Mouse (Mus musculus): ENCODE measurements around the gene Vsx2. TPM values are rescaled to one million over a fixed set of nuclear protein-coding genes. Genes with fewer than 3 reads are reported as not detected.

The Vsx2 gene
- total and polyA plus RNA-seq, 3 experiments: not detected

- H3K27ac ChIP-seq (ENCODE audit: insufficient read depth, low read depth): no peak overlapping the region
- no peak overlapping the region for H3K4me2 ChIP-seq (ENCODE audit: insufficient read depth, low read depth, poor library complexity, severe bottlenecking)
- H3K79me2 ChIP-seq (replicated peaks; ENCODE audit: control insufficient read depth, extremely low read depth, insufficient read depth, poor library complexity, severe bottlenecking): no peaks in the 10 kb centered on the region
- in situ Hi-C loops (cut with MboI; ENCODE audit: low pct_ligation_motif_present, low pct_unique_long_range_greater_than_20kb, low sequenced_read_pairs) (no loop called here), dilution Hi-C loops (cut with MboI; ENCODE audit: extremely low pct_ligation_motif_present, extremely low pct_unique_long_range_greater_than_20kb, low sequenced_read_pairs) (no loop called here)
- H3K4me1 ChIP-seq (ENCODE audit: control insufficient read depth in 1 of 2, insufficient read depth in 2 of 2): no peaks in the 10 kb centered on the region
- H3K9ac ChIP-seq (ENCODE audit: insufficient read depth, low read depth): no peak overlapping the region
- H3K27me3 ChIP-seq (replicated peaks): peaks cover 53% of the 10 kb centered on the region
- no peak for DNase-seq (ENCODE audit: extremely low read depth)
- no peak for TF ChIP-seq ZNF384 (IDR thresholded peaks at IDR 0.05; ENCODE audit: low read depth, low read length)
- H3K36me3 ChIP-seq (replicated peaks in 1 of 2; ENCODE audit: control insufficient read depth in 1 of 2, insufficient read depth in 1 of 2, low read length in 1 of 2): no peaks in the 10 kb centered on the region
- H3K4me3 ChIP-seq (replicated peaks in 1 of 3; ENCODE audit: low read depth in 2 of 3, low read length in 2 of 3, poor library complexity in 1 of 3): no peak overlapping the region
- H3K9me3 ChIP-seq (replicated peaks; ENCODE audit: low read length): peaks cover 2% of the 10 kb centered on the region
Measured at GRCm38 (mm10) chr12:84570694-84571415, 1.3 kb downstream of the Vsx2 start.

GRCm38 (mm10) chr12:84571466-84572340 lies 2.1 kb downstream of the Vsx2 start:
- DNase-seq (ENCODE audit: extremely low read depth): no peak
- dilution Hi-C loops (cut with MboI; ENCODE audit: extremely low pct_ligation_motif_present, extremely low pct_unique_long_range_greater_than_20kb, low sequenced_read_pairs): no loop called here
- no peak for TF ChIP-seq MEF2A (IDR thresholded peaks at IDR 0.05; ENCODE audit: borderline replicate concordance, low read depth, low read length)
- no peak for TF ChIP-seq POLR2AphosphoS2 (IDR thresholded peaks at IDR 0.05; ENCODE audit: low read depth, low read length)
- TF ChIP-seq NELFE (IDR thresholded peaks at IDR 0.05; ENCODE audit: low read depth, low read length): no peak
- no peak for TF ChIP-seq RCOR1 (conservative IDR thresholded peaks at IDR 0.05; ENCODE audit: low read depth, low read length)
- no peak for TF ChIP-seq USF2 (conservative IDR thresholded peaks at IDR 0.05; ENCODE audit: low read depth, low read length)
- no peak for TF ChIP-seq ZKSCAN1 (IDR thresholded peaks at IDR 0.05; ENCODE audit: borderline replicate concordance, low read depth, low read length)
- no peak for TF ChIP-seq POLR2A (IDR thresholded peaks at IDR 0.05; ENCODE audit: low read depth, low read length)
- no peak for TF ChIP-seq ELF1 (IDR thresholded peaks at IDR 0.05; ENCODE audit: low read depth, low read length)
- no peak for TF ChIP-seq CHD2 (IDR thresholded peaks at IDR 0.05; ENCODE audit: low read length)
- TF ChIP-seq JUN (IDR thresholded peaks at IDR 0.05; ENCODE audit: insufficient read depth, low read depth, low read length): no peak
- TF ChIP-seq JUND (conservative IDR thresholded peaks at IDR 0.05; ENCODE audit: low read depth, low read length): no peak
- TF ChIP-seq RAD21 (IDR thresholded peaks at IDR 0.05; ENCODE audit: low read depth, low read length): no peak
- TF ChIP-seq UBTF (IDR thresholded peaks at IDR 0.05; ENCODE audit: low read depth, low read length): no peak
- TF ChIP-seq ZC3H11A (IDR thresholded peaks at IDR 0.05; ENCODE audit: low read depth, low read length): no peak
- TF ChIP-seq MAZ (IDR thresholded peaks at IDR 0.05; ENCODE audit: low read depth, low read length): no peak
- no peak for TF ChIP-seq MXI1 (IDR thresholded peaks at IDR 0.05; ENCODE audit: low read depth, low read length)
- TF ChIP-seq HCFC1 (IDR thresholded peaks at IDR 0.05; ENCODE audit: low read depth, low read length): no peak
- no peak for TF ChIP-seq ZNF384 (IDR thresholded peaks at IDR 0.05; ENCODE audit: low read depth, low read length)
- no peak for TF ChIP-seq EP300 (IDR thresholded peaks at IDR 0.05; ENCODE audit: low read length)
- no peak overlapping the region for H3K4me3 ChIP-seq (replicated peaks in 1 of 3; ENCODE audit: low read depth in 2 of 3, low read length in 2 of 3, poor library complexity in 1 of 3)
- in situ Hi-C loops (cut with MboI; ENCODE audit: low pct_ligation_motif_present, low pct_unique_long_range_greater_than_20kb, low sequenced_read_pairs): no loop called here
- H3K27ac ChIP-seq (ENCODE audit: insufficient read depth, low read depth): no peak overlapping the region
- no peaks in the 10 kb centered on the region for H3K79me2 ChIP-seq (replicated peaks; ENCODE audit: control insufficient read depth, extremely low read depth, insufficient read depth, poor library complexity, severe bottlenecking)
- peaks cover 2% of the 10 kb centered on the region for H3K9me3 ChIP-seq (replicated peaks; ENCODE audit: low read length)
- H3K27me3 ChIP-seq (replicated peaks): peaks cover 53% of the 10 kb centered on the region
- H3K36me3 ChIP-seq (replicated peaks in 1 of 2; ENCODE audit: control insufficient read depth in 1 of 2, insufficient read depth in 1 of 2, low read length in 1 of 2): no peaks in the 10 kb centered on the region
- no peak overlapping the region for H3K9ac ChIP-seq (ENCODE audit: insufficient read depth, low read depth)
- H3K4me1 ChIP-seq (ENCODE audit: control insufficient read depth in 1 of 2, insufficient read depth in 2 of 2): no peaks in the 10 kb centered on the region
- no peak overlapping the region for H3K4me2 ChIP-seq (ENCODE audit: insufficient read depth, low read depth, poor library complexity, severe bottlenecking)
